Mouse (Mus musculus) heart, postnatal 0 days (tissue): ENCODE measurements at regions not wholly inside any gene's neighbourhood (a gene's known extent, or its start where the extent isn't known, plus 50 kb on each side); places are given as distances from the start of the nearest gene placed in this dataset.

Experiments
- CTCF ChIP-seq: IDR thresholded peaks from 2 replicates; pipeline ENCODE4 v1.5.1; 2016; ENCODE audit warnings: antibody characterized with exemption, control low read depth, low read depth
- EP300 ChIP-seq: IDR thresholded peaks from 2 replicates; pipeline ENCODE4 v1.6.1; 2016; ENCODE audit warnings: antibody characterized with exemption, low read depth

GRCm38 (mm10) chr4:114711082-114711481, 110.4 kb upstream of the Gm12830 start:
- TF ChIP-seq CTCF (no peak), EP300 (no peak)
